In the genomic region with DNA sequence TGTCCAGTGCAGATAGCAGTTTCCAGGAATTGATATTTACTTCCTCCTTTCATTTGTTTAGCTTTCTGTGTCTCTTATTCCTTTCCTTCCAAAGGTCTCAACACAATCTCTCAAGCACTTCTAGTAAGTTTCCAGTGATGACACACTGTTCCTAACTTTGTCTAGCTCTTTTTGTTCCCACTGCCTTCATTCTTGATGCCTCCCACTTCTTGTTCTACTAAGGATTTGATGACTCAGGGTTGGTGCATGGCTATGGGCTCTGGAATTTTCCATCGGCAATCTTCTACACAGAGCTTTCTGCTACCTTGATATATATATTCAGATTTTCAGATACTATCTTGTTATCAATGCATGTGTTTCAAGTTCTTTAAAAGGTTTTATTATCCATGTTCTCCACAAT, we compare ENCODE assay signal across 27 mouse cellular contexts.
"Had no signal": no experiment of that assay in that cellular context is flagged by ENCODE, and none has a peak within 500 bp of the region (broad histone marks: within the 10 kb centered on the region; RNA-seq: fewer than 3 reads in every experiment).

No protein-coding gene starts in this region.

- H3K27me3 ChIP-seq: intestine, embryonic 15.5 days; kidney, embryonic 15.5 days; limb, embryonic 13.5 days; liver, embryonic 12.5 days; liver, embryonic 15.5 days; lung, embryonic 15.5 days; megakaryocyte, embryonic 14.5 days; midbrain, embryonic 13.5 days; neural tube, embryonic 13.5 days; stomach, embryonic 15.5 days had no signal

- H3K4me1 ChIP-seq: intestine, embryonic 15.5 days; kidney, embryonic 15.5 days; limb, embryonic 10.5 days; limb, embryonic 13.5 days; liver, embryonic 12.5 days; liver, embryonic 15.5 days; lung, embryonic 15.5 days; megakaryocyte, embryonic 14.5 days; midbrain, embryonic 10.5 days; midbrain, embryonic 13.5 days; neural tube, embryonic 13.5 days; stomach, embryonic 15.5 days had no signal

- H3K9me3 ChIP-seq: intestine, embryonic 15.5 days; kidney, embryonic 15.5 days; limb, embryonic 10.5 days; limb, embryonic 13.5 days; liver, embryonic 12.5 days; liver, embryonic 15.5 days; lung, embryonic 15.5 days; midbrain, embryonic 10.5 days; midbrain, embryonic 13.5 days; neural tube, embryonic 13.5 days; stomach, embryonic 15.5 days had no signal

- H3K4me3 ChIP-seq: intestine, embryonic 15.5 days; kidney, embryonic 15.5 days; limb, embryonic 10.5 days; limb, embryonic 13.5 days; liver, embryonic 12.5 days; liver, embryonic 15.5 days; lung, embryonic 15.5 days; megakaryocyte, embryonic 14.5 days; midbrain, embryonic 10.5 days; midbrain, embryonic 13.5 days; myocyte; neural tube, embryonic 13.5 days; stomach, embryonic 15.5 days had no signal

- ATAC-seq: intestine, embryonic 15.5 days; liver, embryonic 12.5 days; midbrain, embryonic 13.5 days; midbrain, embryonic 16.5 days had no signal

- H3K36me3 ChIP-seq: intestine, embryonic 15.5 days; kidney, embryonic 15.5 days; limb, embryonic 10.5 days; limb, embryonic 13.5 days; liver, embryonic 12.5 days; liver, embryonic 15.5 days; lung, embryonic 15.5 days; midbrain, embryonic 10.5 days; midbrain, embryonic 13.5 days; neural tube, embryonic 13.5 days; stomach, embryonic 15.5 days had no signal

- H3K4me2 ChIP-seq: intestine, embryonic 15.5 days; kidney, embryonic 15.5 days; limb, embryonic 13.5 days; liver, embryonic 12.5 days; liver, embryonic 15.5 days; lung, embryonic 15.5 days; midbrain, embryonic 13.5 days; neural tube, embryonic 13.5 days; stomach, embryonic 15.5 days had no signal

- H3K27ac ChIP-seq: intestine, embryonic 15.5 days; kidney, embryonic 15.5 days; limb, embryonic 10.5 days; limb, embryonic 13.5 days; liver, embryonic 12.5 days; liver, embryonic 15.5 days; lung, embryonic 15.5 days; midbrain, embryonic 10.5 days; midbrain, embryonic 13.5 days; neural tube, embryonic 13.5 days; stomach, embryonic 15.5 days had no signal

- H3K9ac ChIP-seq: intestine, embryonic 15.5 days; kidney, embryonic 15.5 days; limb, embryonic 13.5 days; liver, embryonic 12.5 days; liver, embryonic 15.5 days; lung, embryonic 15.5 days; midbrain, embryonic 13.5 days; neural tube, embryonic 13.5 days; stomach, embryonic 15.5 days had no signal

- DNase-seq: kidney, adult 11 months; kidney, adult 8-10 months; kidney, postnatal 10 days; kidney, postnatal 36 days; layer of hippocampus, postnatal 36 days; liver; lung, adult 18-20 months; lung, postnatal 10 days; lung, postnatal 36 days; retina, postnatal 1 day; right cerebral cortex, postnatal 4 days; thymus, adult 18-20 months; thymus, postnatal 4 days had no signal
